Mouse (Mus musculus): Measurements from ENCODE around the gene Lrrc28. TPM values are rescaled to one million over a fixed set of nuclear protein-coding genes. Genes with fewer than 3 reads are reported as not detected.
A peak's percentile ranks its signal among the peaks of the same experiment; 100 is the strongest.

Lrrc28 gene
- total RNA-seq, 2 experiments from 2014 or later, result 15.5 TPM

DNA sequence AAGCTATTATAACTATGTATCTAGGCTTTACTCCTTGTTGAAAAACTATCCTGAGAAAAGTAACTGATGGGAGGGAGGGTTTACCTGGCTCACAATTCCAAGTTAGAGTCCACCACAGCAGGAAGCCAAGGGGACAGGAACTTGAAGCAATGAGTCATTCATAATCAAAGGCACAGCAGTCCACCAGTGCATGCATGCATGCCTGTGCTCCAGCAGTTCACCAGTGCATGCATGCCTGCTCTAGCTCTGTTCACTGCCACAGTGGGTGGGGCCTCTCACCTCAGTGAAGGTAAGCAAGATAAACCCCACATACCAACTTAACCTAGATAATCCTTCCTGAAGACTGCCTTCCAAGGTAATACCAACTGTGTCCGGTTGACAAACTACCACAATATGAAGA is 38.8 kb downstream of the Lrrc28 start:
- intact Hi-C loops (cut with DNase I), result no loop called here
- no peak for DNase-seq

DNA sequence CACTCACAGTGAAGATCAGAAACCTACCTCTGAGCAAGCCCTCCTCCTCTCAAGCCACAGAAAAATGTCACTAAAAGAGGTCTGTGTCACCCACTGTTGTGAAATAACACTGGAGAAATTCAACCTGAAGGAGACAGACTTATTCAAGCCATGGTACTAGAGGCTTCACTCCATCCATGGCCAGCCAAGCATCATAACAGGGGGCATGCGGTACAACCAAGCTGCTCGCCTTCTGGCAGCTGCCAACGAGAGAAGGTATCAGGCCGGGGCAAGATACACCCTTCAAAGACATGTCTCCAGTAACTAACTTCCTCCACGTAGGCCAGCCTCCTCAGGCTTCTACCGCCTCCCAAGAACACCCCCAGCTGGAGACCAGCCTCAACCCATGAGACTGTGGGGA is 40.0 kb downstream of the Lrrc28 start:
- intact Hi-C loops (cut with DNase I), result no loop called here
- no peak for DNase-seq

DNA sequence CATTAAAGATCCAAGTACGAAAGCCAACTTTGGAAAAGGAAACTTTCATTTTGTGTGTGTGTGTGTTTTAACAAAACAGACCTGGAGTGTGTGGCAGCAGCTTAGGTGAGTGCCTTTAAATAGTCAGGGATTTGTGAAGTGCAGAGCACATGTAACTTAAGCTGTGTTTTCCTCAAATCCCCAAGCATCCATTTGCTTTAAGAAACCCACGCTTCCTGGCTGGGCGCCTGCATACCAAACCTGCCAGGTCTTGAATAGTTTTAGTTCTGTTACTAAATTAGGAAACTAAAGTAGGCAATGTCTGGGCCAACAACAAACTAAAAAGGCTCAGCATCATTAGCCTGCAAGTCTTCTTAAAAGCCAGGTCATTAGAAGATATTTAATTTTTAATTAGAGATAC is 47.0 kb downstream of the Lrrc28 start:
- DNase-seq, result peak; percentile 27 to 62
- intact Hi-C loops (cut with DNase I), result no loop called here

DNA sequence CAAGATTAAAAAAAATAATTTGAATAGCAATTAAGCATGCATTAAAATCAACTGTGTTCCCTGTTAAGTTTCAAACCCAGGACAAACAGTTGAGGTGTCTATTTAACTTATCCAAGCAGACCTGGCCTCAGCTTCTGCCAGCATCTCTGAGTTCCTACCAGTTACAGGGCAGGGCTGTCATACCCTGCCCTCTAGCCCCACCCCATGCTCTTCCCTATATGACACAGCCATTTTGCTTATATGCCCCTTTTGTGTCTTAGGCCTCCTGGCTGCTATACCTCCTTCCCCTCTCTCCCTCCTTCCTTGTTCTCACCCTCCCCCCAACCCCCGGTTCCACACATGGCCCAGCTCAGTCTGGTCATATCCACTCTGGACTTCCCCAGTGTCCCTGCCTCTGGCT is 48.1 kb downstream of the Lrrc28 start:
- intact Hi-C loops (cut with DNase I), result no loop called here
- DNase-seq, result no peak

DNA sequence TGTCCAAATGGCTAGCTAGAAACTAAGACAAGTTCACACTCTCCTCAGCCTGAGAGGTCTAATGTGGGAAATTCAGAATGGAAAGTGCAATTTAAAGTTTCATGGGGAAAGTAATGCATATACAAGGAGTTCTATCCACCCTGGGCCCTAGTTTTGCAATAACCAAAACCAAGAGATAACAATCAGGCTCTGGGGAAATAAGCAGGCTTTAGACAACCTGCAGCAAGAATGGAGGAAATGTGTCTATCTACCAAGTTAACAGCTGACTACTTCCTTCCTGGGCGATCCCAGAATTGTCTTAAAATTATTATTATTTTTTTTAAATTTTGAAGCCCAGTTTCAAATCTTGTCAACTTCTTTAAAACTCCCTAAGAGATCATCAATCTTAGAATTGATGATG is 48.7 kb downstream of the Lrrc28 start:
- DNase-seq, result no peak

DNA sequence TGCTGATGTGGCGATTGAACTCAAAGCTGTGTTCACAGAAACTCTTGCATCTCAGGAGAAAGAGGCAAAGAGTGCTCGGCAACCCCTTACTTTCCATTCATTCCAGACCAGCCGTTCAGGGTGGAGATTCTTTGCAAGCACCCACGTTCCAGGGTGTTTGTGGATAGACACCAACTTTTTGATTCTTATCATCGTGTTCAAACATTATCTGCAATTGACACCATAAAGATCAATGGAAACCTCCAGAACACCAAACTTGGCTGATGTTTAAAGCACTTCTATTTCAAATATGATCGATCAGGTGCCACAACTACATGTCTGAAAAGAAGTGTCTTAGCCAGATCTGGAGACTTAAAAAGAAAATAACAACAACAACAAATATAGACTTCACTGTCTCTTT is 51.2 kb downstream of the Lrrc28 start:
- no peak for DNase-seq

More for the DNA sequence above, 48.7 kb downstream of the Lrrc28 start:
- intact Hi-C loops (cut with DNase I), result no loop called here

DNA sequence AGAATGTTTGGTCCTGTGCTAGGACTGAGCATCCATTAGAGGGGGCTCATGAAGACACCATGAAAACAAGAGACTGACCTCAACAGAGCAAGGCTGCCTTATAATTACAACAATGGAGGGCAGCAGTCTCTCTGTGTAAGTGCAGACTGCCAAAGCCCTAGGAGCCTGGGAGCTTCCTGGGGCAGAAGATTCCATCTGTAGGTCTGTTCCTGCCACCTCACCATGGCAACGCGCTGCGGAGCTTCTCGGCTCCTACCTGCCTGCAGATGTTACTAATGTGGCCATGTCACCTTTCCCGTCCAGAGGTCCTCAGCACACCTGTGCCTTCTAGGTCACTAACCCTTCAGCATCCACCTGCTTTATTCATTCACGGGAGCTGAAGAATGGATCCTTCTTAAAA is 52.4 kb downstream of the Lrrc28 start:
- no peak for DNase-seq
- intact Hi-C loops (cut with DNase I), result no loop called here

More for the DNA sequence above, 51.2 kb downstream of the Lrrc28 start:
- intact Hi-C loops (cut with DNase I), result no loop called here

DNA sequence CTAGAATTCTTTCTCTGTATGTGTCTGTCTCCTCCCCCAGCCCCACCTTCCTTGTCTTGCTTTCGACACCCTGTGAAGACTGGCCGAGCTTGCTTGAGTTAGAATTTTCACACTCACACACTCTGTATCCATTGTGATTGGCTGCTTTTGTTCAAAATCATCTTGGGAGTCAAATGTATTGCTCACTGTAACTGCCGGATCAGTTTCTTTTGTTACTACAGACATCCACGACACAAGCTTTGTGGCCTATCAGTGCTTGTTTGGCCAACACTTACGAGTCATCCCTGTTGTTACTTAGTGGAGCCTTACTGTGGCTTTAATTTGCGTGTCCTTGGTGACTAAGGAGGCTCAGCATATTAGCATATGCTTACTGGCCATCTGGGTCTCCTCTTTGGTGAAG is 56.3 kb downstream of the Lrrc28 start:
- no peak for DNase-seq
- intact Hi-C loops (cut with DNase I), result no loop called here

DNA sequence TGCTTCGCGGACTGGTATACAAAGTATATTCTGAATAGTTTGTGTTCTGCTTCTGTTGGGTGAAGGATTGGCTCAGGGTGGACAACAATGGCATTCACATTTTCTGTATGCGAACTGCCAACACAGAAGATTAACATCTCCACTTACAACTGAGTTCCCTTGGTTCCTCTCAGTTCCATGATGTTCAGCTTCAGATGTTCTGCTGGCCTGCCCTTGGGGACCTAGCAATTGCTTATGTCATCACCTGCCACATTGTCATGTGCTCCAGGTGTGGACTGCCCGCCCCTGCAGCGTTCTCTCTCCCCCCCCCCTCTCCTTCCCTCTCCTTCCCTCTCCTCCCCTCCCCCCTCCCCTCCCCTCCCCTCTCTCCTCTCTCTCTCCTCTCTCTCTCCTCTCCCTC is 58.6 kb downstream of the Lrrc28 start:
- DNase-seq, result no peak
- intact Hi-C loops (cut with DNase I), result no loop called here

DNA sequence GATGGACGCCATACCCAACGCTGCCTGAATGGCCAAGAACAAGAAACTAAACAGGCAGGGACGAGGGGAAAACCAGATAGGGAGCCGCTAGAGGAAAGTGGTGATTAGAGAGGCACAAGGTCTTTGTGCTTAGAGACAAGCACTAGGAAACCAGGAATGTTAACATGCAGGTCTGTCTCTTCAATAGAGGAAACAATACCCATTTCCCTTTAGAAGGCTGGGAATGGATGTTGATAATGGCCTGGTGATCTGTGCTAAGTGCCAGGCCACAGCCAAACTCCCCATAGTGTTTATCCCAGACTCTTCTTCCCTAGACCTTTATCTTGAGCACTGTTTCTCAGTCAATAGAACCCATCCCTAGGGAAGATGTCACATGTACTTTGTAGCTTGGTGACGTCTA is 61.2 kb downstream of the Lrrc28 start:
- intact Hi-C loops (cut with DNase I), result no loop called here
- DNase-seq, result no peak

DNA sequence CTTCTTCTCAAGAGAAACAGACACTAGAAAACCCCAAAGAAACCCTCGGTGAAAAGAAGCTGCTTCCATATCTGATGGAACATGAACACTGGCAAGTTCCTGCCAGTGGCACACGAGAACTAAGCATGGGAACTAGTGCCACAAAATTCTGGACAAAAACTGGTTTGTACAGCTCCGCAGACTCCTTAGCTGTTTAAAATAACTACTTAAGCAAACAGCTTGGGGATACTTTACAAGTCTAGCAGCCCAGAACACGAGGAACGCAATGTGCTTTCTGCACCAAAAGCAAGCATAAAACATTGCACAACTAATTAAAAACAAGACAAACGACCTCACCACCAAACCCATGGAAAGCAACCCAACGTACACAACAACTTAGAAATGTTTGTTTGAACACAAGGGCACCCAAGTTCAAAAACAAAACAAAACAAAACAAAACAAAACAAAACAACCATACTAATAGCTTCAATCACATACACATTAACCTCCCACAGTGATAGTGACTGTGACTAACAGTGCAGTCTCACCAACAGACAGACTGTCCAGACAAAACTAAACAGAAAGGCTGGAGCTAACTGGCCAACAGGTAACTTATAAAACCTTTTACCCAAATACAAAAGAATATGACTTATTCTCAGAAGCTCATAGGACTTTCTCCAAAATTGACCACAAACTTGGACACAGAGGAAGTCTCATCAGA is 66.1 kb downstream of the Lrrc28 start:
- DNase-seq, result no peak
- intact Hi-C loops (cut with DNase I), result no loop called here

DNA sequence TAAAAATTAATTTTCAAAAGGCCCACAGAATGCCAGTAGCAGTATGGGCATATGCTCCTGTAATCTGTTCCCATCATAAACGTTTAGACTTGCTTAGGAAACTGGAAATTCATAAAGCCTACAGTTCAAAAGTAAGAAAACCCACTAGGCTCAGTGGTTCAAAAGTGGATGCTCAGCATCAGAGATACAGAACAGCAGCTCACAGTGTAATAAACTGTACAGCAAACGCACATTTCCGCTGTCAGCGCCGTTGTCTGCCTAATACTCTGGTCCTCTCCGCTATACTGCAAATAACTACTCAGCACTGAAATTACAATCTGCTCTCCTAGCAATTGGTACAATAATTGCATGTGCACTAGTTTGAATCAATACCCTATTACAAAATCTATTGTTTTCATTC is 67.0 kb downstream of the Lrrc28 start:
- DNase-seq, result no peak
- intact Hi-C loops (cut with DNase I), result no loop called here

DNA sequence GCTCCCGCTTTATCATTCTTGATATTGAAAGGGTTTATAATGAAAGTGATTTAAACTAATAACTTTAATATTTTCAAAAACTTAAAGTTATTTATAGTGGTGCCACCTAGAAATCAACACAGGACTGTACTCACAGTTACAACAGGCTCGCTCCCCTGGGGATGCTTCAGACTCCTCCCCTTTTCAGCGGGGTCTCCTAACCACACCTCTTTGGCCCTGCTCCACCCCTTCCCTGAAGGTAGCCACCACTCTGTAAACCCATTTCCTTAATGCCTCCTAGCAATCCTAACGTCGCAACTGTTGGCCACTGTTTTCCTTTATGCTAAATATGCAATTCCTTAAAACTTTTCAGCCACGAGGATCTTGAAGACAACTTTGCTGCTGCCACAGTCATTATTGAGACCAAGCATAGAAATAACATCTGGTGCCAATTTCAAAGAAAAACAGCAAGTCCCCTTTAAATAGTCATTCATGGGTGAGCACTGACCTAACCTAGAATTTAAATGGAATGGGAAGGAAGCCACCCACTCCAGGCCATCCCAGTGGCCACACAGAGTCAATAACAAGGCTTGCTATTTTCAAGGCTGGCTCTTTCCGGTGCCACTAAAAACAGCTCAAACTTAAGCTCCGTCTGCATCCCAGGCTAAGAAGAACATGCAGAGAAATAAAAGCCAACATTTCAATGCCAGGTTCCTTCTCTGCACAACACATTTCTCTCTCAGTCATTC is 78.4 kb downstream of the Lrrc28 start:
- peak in 1 of 2 experiments; percentile 33 for DNase-seq
- intact Hi-C loops (cut with DNase I), result no loop called here

DNA sequence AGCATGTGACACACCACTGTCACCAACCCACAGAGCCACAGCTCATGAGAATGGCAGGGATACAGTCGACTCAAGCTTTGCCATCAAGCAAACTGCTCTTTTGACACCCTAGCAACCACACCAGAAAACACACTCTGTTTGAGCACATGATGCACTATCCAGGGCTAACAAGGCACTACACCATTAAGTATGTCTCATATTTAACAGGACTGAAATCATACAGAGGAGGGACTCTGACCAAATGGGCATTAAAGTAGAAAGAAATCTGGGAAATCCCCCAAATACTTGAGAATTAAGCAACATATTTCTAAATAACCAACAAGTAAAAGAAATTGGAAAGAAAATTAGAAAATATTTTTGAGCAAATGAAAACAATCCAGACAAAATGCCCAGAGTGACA is 79.9 kb downstream of the Lrrc28 start:
- intact Hi-C loops (cut with DNase I), result no loop called here
- DNase-seq, result no peak

DNA sequence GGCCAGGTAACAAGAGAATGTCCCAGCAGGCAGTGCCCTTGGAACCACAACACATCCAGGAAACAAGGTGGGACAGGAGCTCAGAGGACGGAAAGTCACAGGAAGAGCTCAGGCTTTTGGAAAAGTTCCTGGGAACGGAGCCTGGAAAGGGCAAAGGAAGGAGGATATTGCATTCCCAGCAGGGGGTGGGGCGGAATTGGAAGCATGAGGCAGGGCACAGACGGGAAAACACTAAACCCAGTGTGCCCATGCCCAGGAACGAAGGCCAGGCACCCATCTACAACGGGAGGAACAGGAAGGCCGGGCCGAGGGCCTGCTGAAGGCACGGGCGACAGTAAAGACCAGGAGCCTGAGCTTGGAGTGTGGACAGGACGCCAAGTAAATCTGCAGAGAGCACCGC is 82.9 kb downstream of the Lrrc28 start:
- DNase-seq, result peak; percentile 69 to 77
- intact Hi-C loops (cut with DNase I), result loop anchor here (5.0 kb wide), 1 partner anchor 60 kb away; no protein-coding TSS in a partner anchor

DNA sequence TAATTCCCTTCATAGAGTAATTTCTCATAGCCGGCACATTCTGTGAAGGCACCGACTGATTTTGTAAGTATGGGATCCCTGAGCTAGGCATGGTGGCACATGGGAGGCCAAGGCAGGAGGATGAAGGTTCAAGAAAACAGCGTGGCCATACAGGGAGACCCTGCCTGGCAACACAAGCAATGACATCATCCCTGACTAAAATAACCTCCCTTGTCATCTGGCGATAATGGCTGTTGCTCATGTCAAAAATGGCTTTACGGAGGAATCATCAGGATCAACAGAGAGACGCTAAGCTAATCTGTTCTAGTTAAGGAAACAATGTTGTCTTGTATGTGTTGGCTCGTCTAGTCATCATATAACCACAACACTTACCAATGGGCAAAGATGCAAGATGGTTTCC is 85.6 kb downstream of the Lrrc28 start:
- no peak for DNase-seq
- intact Hi-C loops (cut with DNase I), result loop anchor here (10.0 kb wide), 1 partner anchor 325 kb away; no protein-coding TSS in a partner anchor

DNA sequence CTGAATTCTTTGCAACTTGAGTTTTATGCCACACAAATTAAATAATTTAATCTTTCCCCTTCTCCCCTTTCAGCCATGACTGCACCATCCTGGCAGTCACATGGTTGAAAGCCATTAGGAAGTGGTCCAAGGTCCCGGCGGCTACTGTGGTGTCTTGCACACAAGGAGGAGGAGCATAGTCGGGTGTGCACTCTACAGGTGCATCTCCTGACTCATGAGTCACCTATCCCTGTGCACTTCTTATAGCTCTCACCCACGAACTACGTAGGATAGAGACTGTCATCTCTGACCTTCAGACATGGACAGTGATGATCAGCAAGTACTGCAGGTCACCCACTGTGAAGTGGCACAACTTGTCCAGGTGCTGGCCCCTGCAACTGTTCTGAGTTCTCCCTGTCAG is 86.8 kb downstream of the Lrrc28 start:
- intact Hi-C loops (cut with DNase I), result loop anchor here (10.0 kb wide), 1 partner anchor 323 kb away; no protein-coding TSS in a partner anchor
- no peak for DNase-seq

DNA sequence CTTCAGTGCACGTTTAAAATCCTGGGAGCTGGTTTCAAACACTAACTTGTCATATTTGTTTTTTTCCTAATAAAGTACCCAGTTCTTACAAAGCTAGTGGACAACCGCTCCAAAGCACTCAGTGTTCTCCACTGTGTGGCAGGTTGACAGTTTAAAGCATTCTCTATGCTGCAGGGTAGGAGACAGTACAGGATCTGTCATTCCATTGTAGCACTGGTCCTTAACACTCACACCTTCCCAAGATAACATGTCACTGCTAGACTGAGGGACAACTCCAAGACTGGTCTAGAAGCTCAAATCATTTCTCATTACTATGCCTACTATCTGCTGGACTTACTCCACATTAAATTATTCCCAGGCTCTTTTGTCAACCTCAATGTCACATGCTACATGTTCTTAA is 90.2 kb downstream of the Lrrc28 start:
- no peak for DNase-seq
- intact Hi-C loops (cut with DNase I), result loop anchor here (10.0 kb wide), 1 partner anchor 320 kb away; no protein-coding TSS in a partner anchor

DNA sequence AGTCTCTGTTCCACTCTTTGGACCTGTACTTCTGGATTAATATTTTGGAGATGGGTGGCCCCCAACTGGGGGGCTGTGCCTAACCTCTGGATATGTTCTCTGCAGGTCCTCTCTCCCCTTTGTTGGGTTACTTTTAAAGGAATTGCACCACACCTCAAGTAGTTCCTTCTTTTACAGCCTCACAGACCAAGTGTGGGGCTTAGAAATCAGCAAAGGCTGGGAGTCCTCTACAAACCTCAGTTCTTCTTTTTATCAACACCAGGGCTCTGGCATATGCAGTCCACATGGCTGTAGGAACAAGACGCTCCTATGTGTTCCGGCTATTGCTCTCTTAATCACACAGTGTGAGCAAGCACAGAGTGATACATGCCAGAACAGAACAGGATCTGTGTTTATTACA is 93.8 kb downstream of the Lrrc28 start:
- intact Hi-C loops (cut with DNase I), result loop anchor here (10.0 kb wide), 1 partner anchor 316 kb away; no protein-coding TSS in a partner anchor

DNA sequence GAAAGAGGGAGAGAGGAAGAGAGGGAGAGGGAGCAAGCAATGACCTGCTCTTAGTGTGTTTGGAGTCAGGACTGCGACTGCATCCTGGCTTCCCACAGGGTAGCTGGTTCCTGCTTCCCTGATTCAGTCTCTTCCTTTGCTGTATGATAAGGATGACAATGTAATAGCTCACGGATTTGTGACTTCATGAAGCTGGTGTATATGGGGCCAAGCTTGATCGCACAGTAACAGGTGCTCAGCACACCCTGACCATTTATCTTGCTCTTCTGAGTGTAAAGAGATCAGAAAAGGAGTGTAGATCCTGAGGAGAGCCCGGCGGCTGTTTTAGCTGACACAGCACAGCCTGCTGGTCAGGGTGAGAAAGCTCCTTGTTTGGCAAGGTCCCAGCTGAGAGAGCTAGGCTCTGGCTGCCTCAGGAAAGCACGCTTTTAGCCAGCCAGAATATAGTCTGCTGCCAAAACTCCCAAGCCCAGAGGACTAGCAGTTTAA is 96.0 kb downstream of the Lrrc28 start:
- DNase-seq, result peak; percentile 82 to 92
- intact Hi-C loops (cut with DNase I), result loop anchor here (2.0 kb wide), 1 partner anchor 176 kb away; the partner anchor contains the start of gene Mef2a

More for the DNA sequence above, 93.8 kb downstream of the Lrrc28 start:
- DNase-seq, result no peak

DNA sequence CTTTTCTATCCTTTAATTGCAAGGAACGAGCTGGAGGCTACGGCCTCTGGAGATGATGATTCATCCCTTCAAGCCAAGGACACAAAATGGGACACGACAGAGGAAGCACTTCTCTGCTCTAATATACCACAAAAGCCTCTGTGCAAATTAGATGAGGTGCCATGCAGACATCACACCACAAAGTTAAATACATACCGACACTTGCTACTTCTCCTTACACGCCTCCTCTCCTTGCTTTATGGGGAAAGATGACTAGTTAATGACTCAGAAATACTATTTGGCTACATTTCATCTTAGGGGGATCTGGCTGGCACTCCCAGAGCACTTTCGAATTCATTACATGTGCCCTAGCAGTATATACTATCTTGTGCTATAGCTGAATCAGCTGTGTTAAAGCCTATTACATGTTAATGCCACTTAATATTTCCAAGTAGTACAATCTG is 96.4 kb downstream of the Lrrc28 start:
- intact Hi-C loops (cut with DNase I), result loop anchor here (2.0 kb wide), 1 partner anchor 176 kb away; the partner anchor contains the start of gene Mef2a
- no peak for DNase-seq
